Mouse (Mus musculus) gonadal fat pad, adult 2 months (tissue): ENCODE data around the gene Cygb. TPM values are rescaled to one million over a fixed set of nuclear protein-coding genes. Genes with fewer than 3 reads are reported as not detected.
"Not testable (repeated sequence)": the region's sequence is repeated elsewhere in the genome, so short reads cannot be mapped to it uniquely, and the experiment has no call there.

Experiments used
- DNase-seq: peaks from one replicate; pipeline ENCODE4 v3.0.0-alpha.2; 2012; ENCODE audit warnings: low read depth
- polyA plus RNA-seq: library from polyadenylated mRNA; depleted of rRNA; stranded (reverse); fragments of >200 nt; gene quantifications from 2 replicates; pipeline ENCODE4 v1.2.3, GENCODE M21; 2012; rRNA removed

The Cygb gene
- polyA plus RNA-seq, 1 experiment, result 50.3 TPM

GRCm38 (mm10) chr11:116615735-116616437, 38.2 kb downstream of the Cygb start:
- no peak for DNase-seq

GRCm38 (mm10) chr11:116613234-116613633, 40.9 kb downstream of the Cygb start:
- DNase-seq, result no peak

GRCm38 (mm10) chr11:116612554-116612953, 41.6 kb downstream of the Cygb start:
- DNase-seq, result no peak

- no peak for DNase-seq
Measured at GRCm38 (mm10) chr11:116611883-116612282, 42.2 kb downstream of the Cygb start.

GRCm38 (mm10) chr11:116611168-116611567, 42.9 kb downstream of the Cygb start:
- not testable (repeated sequence) for DNase-seq

- DNase-seq, result no peak
Measured at GRCm38 (mm10) chr11:116609965-116610630, 44.0 kb downstream of the Cygb start.

GRCm38 (mm10) chr11:116607717-116608116, 46.4 kb downstream of the Cygb start:
- no peak for DNase-seq

GRCm38 (mm10) chr11:116604097-116604496, 50.0 kb downstream of the Cygb start:
- DNase-seq, result no peak

- DNase-seq, result no peak
Measured at GRCm38 (mm10) chr11:116603339-116603738, 50.8 kb downstream of the Cygb start.

GRCm38 (mm10) chr11:116602043-116602442, 52.1 kb downstream of the Cygb start:
- DNase-seq, result no peak

GRCm38 (mm10) chr11:116601166-116601565, 52.9 kb downstream of the Cygb start:
- no peak for DNase-seq

- no peak for DNase-seq
Measured at GRCm38 (mm10) chr11:116599230-116599629, 54.9 kb downstream of the Cygb start.

GRCm38 (mm10) chr11:116598193-116598592, 55.9 kb downstream of the Cygb start:
- no peak for DNase-seq

- DNase-seq, result no peak
Measured at GRCm38 (mm10) chr11:116596766-116597165, 57.3 kb downstream of the Cygb start.

Other genes starting within 250 kb of the Cygb start
- 12.5 and 16.1 TPM in 2 replicates for gene Rnf157, start 241.3 kb downstream of the Cygb start, polyA plus RNA-seq
- gene Ubald2, start 220.2 kb downstream of the Cygb start, polyA plus RNA-seq, result 110 and 127 TPM in 2 replicates
- 1.2 and 3.0 TPM in 2 replicates for gene Qrich2, start 188.1 kb downstream of the Cygb start, polyA plus RNA-seq
- 64.2 and 89.9 TPM in 2 replicates for gene Prpsap1, start 160.1 kb downstream of the Cygb start, polyA plus RNA-seq
- gene Sphk1, start 123.4 kb downstream of the Cygb start, polyA plus RNA-seq, result 29.1 and 37.2 TPM in 2 replicates
- 20.5 and 21.5 TPM in 2 replicates for gene Ube2o, start 72.9 kb downstream of the Cygb start, polyA plus RNA-seq
- gene Aanat, start 67.9 kb downstream of the Cygb start, polyA plus RNA-seq, result 0.36 TPM in 1 of 2 replicates, not detected in the other
- gene Rhbdf2, start 27.3 kb downstream of the Cygb start, polyA plus RNA-seq, result 29.9 and 33.8 TPM in 2 replicates
- gene Prcd, start 779 bp downstream of the Cygb start, polyA plus RNA-seq, result 1.7 and 1.9 TPM in 2 replicates
- gene St6galnac1, start 121.2 kb upstream of the Cygb start, polyA plus RNA-seq, result 0.57 TPM in 1 of 2 replicates, not detected in the other
- 13.9 and 31.5 TPM in 2 replicates for gene Mxra7, start 173.7 kb upstream of the Cygb start, polyA plus RNA-seq
- gene Mettl23, start 189.0 kb upstream of the Cygb start, polyA plus RNA-seq, result 20.9 and 25.9 TPM in 2 replicates
- gene Jmjd6, start 189.1 kb upstream of the Cygb start, polyA plus RNA-seq, result 27.9 and 32.5 TPM in 2 replicates
- 34.2 and 36.7 TPM in 2 replicates for gene Mfsd11, start 198.1 kb upstream of the Cygb start, polyA plus RNA-seq
- 279 and 335 TPM in 2 replicates for gene Srsf2, start 198.8 kb upstream of the Cygb start, polyA plus RNA-seq